In the genomic region with DNA sequence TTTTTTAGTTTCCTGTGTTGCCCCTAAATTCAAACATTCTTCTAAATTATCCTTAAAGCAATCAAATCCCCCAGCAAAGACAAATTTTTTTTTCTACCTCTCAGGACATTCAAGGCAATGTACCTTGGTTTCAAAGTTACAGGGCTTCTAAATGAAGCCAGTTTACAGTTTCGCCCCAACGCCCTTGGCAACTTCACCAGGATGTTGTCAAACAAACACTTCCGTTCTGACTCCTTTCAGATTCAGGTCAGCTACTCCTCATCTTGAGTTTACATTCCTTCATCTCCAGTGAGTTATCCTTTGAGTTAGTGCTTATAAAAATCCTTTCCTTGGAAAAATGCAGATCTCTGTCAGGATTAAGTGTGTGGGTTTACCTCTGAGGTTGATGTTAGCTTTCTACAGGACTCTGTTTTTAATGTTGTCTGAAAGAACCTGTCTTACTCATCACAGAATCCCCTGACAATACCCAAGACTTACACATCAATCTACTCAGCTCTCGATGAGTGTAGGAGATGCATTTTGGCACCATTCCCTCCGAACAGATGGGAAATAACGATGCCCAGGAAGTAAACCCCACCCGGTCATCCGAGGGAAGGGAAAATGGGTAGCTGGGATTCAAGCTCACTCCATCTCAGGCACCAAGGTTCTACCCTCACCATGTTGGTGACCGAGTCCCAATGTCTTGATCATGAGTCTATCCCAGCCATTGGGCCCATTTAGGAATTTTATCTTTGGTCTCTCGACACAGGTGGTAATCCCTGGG, we compare ENCODE assay signal across 17 mouse cellular contexts. TPM values are rescaled to one million over a fixed set of nuclear protein-coding genes. Genes with fewer than 3 reads are reported as not detected.
DNase-seq lines count a peak whose midpoint lies in the region; ATAC-seq and TF ChIP-seq lines count a peak whose summit lies in the region.
"Had no signal": no experiment of that assay in that cellular context is flagged by ENCODE, and none has a peak within 500 bp of the region (broad histone marks: within the 10 kb centered on the region; RNA-seq: fewer than 3 reads in every experiment).

No protein-coding gene starts in this region.

- no peaks in the 10 kb centered on the region for H3K9me3 ChIP-seq in lung, postnatal 0 days (ENCODE audit: low read length)
- H3K9me3 ChIP-seq: hindbrain, embryonic 10.5 days; intestine, embryonic 15.5 days; midbrain, embryonic 13.5 days had no signal

- DNase-seq in cerebellum, postnatal 14 days, result peak; percentile 75 to 81
- no peak for DNase-seq in cerebellum, adult 8-10 months
- peak; percentile 51 to 57 for DNase-seq in kidney, adult 8-10 months
- no peak for DNase-seq in kidney, postnatal 4 days
- no peak for DNase-seq in lung, postnatal 0 days (ENCODE audit: low spot score)
- no peak for DNase-seq in lung, postnatal 10 days
- DNase-seq: adrenal gland, adult 2 months; gastrocnemius, postnatal 36 days; layer of hippocampus, adult 9-11 months; lung, postnatal 4 days; right cerebral cortex, postnatal 14 days; thymus, postnatal 36 days had no signal

- peak; percentile 28; the same call in 1 of the 2 replicates for TF ChIP-seq EP300 in lung, postnatal 0 days (IDR thresholded peaks at IDR 0.05)

- no peak overlapping the region for H3K4me3 ChIP-seq in lung, postnatal 0 days (ENCODE audit: low read depth, low read length)
- H3K4me3 ChIP-seq: hindbrain, embryonic 10.5 days; intestine, embryonic 15.5 days; midbrain, embryonic 13.5 days had no signal

- no peak for TF ChIP-seq CTCF in lung, postnatal 0 days (IDR thresholded peaks at IDR 0.05)

- no peak overlapping the region for H3K4me2 ChIP-seq in lung, postnatal 0 days (replicated peaks; ENCODE audit: low read depth, low read length)
- H3K4me2 ChIP-seq: intestine, embryonic 15.5 days; midbrain, embryonic 13.5 days had no signal

- no peak overlapping the region for H3K9ac ChIP-seq in lung, postnatal 0 days (replicated peaks; ENCODE audit: low read depth)
- H3K9ac ChIP-seq: intestine, embryonic 15.5 days; liver, embryonic 14.5 days; midbrain, embryonic 13.5 days had no signal

- no peak for ATAC-seq in lung, postnatal 0 days
- ATAC-seq in CD4-positive, CD25-positive, alpha-beta regulatory T cell, adult 4 months, result no peak
- ATAC-seq: intestine, embryonic 15.5 days; midbrain, embryonic 13.5 days had no signal

- WGBS in lung, postnatal 0 days, result 62% methylated on average over 10 of the region's 10 CpGs

- no peaks in the 10 kb centered on the region for H3K27me3 ChIP-seq in lung, postnatal 0 days (replicated peaks; ENCODE audit: insufficient read depth, low read length)
- H3K27me3 ChIP-seq: intestine, embryonic 15.5 days; midbrain, embryonic 13.5 days had no signal

- no peak overlapping the region for H3K27ac ChIP-seq in lung, postnatal 0 days (ENCODE audit: low read length)
- H3K27ac ChIP-seq: hindbrain, embryonic 10.5 days; intestine, embryonic 15.5 days; liver, embryonic 14.5 days; midbrain, embryonic 13.5 days had no signal

- H3K4me1 ChIP-seq in lung, postnatal 0 days (ENCODE audit: insufficient read depth, low read depth, low read length), result no peaks in the 10 kb centered on the region
- H3K4me1 ChIP-seq: hindbrain, embryonic 10.5 days; intestine, embryonic 15.5 days; midbrain, embryonic 13.5 days had no signal

- H3K36me3 ChIP-seq in lung, postnatal 0 days (ENCODE audit: insufficient read depth, low read length), result no peaks in the 10 kb centered on the region; the same call in 1 of the 2 replicates
- H3K36me3 ChIP-seq: intestine, embryonic 15.5 days had no signal

RNA-seq across cellular contexts. Expression of gene A930033H14Rik, which starts 33.2 kb away (rescaled TPM):
- polyA plus RNA-seq in lung, postnatal 0 days (2015; fragmentation: Nextera tagmentation; extraction: Ambion mirVana), result 0.90 and 1.00 TPM in 2 replicates
- not detected for polyA plus RNA-seq in CD4-positive, CD25-positive, alpha-beta regulatory T cell, adult 4 months (2017; shearing (Covaris generic))

Comparison
In these comparisons a context has a peak if more than half of its experiments do, and no peak if none do; other contexts are left out.
1. DNase-seq: peak in cerebellum, postnatal 14 days (2 of 2) and kidney, adult 8-10 months (2 of 2); none in cerebellum, adult 8-10 months (single experiment), kidney, postnatal 4 days (0 of 2), lung, postnatal 0 days (single experiment) and lung, postnatal 10 days (single experiment).